ENCODE assay signal across 20 mouse cellular contexts in genomic region chr3:68977696-68978095, GRCm38 (mm10). TPM values are rescaled to one million over a fixed set of nuclear protein-coding genes. Genes with fewer than 3 reads are reported as not detected.
DNase-seq lines count a peak whose midpoint lies in the region; ATAC-seq and TF ChIP-seq lines count a peak whose summit lies in the region.
"Had no signal": no experiment of that assay in that cellular context is flagged by ENCODE, and none has a peak within 500 bp of the region (broad histone marks: within the 10 kb centered on the region; RNA-seq: fewer than 3 reads in every experiment).

No protein-coding gene starts in this region.

- DNase-seq in CD4-positive, CD25-positive, alpha-beta regulatory T cell, adult 2 months (ENCODE audit: low read depth, low spot score): peak; percentile 30
- DNase-seq in spleen, adult 2 months (ENCODE audit: low read depth in 1 of 2, low spot score in 2 of 2): no peak
- no peak for DNase-seq in spleen, postnatal 4 days (ENCODE audit: low spot score in 2 of 2)
- DNase-seq in 416B (ENCODE audit: low read depth): peak; percentile 46
- no peak for DNase-seq in left cerebral cortex, postnatal 14 days (ENCODE audit: low spot score in 2 of 2)
- DNase-seq: adrenal gland, postnatal 10 days; cerebellum, adult 11 months; cerebellum, adult 8-10 months; cerebellum, postnatal 14 days; gastrocnemius, postnatal 10 days; heart, adult 2 months had no signal

- peak overlapping the region; percentile 15; the same call in 1 of the 2 replicates for H3K27ac ChIP-seq in spleen, adult 2 months (ENCODE audit: insufficient read depth, low read length)
- H3K27ac ChIP-seq: embryonic facial prominence, embryonic 12.5 days; forebrain, embryonic 12.5 days; heart, adult 2 months; hindbrain, embryonic 12.5 days had no signal

- 74% methylated on average over 4 of the region's 4 CpGs for WGBS in spleen, adult 2 months

- ATAC-seq in CD4-positive, CD25-positive, alpha-beta regulatory T cell, adult 4 months: no peak
- peak; percentile 61 to 69 for ATAC-seq in hematopoietic stem cell, adult 5-6 weeks (replicated peaks in 1 of 2; ENCODE audit: insufficient read depth in 1 of 2, low FRiP score in 2 of 2, low TSS enrichment in 1 of 2, low read depth in 1 of 2, poor library complexity in 2 of 2, severe bottlenecking in 2 of 2)
- ATAC-seq: forebrain, embryonic 16.5 days; hindbrain, embryonic 16.5 days; inflammation-experienced regulatory T-cells, adult 6 months had no signal

- no peak for TF ChIP-seq POLR2A in spleen, adult 2 months (IDR thresholded peaks at IDR 0.05; ENCODE audit: low read depth, low read length)

- intact Hi-C loops in left cerebral cortex, postnatal 14 days (cut with DNase I): no loop called here

- H3K36me3 ChIP-seq in spleen, adult 2 months (ENCODE audit: control insufficient read depth, insufficient read depth, low read length): no peaks in the 10 kb centered on the region
- H3K36me3 ChIP-seq: embryonic facial prominence, embryonic 12.5 days; forebrain, embryonic 12.5 days had no signal

- no peak overlapping the region for H3K4me3 ChIP-seq in spleen, adult 2 months (ENCODE audit: extremely low read depth, insufficient read depth, insufficient read length)
- H3K4me3 ChIP-seq: embryonic facial prominence, embryonic 12.5 days; forebrain, embryonic 12.5 days; heart, adult 2 months; heart, embryonic 12.5 days; hindbrain, embryonic 12.5 days had no signal

- H3K4me1 ChIP-seq in spleen, adult 2 months (ENCODE audit: control insufficient read depth, insufficient read depth, insufficient read length): peaks cover 16% of the 10 kb centered on the region
- H3K4me1 ChIP-seq: forebrain, embryonic 12.5 days; hindbrain, embryonic 12.5 days had no signal

- no peaks in the 10 kb centered on the region for H3K27me3 ChIP-seq in spleen, adult 2 months (ENCODE audit: control insufficient read depth, insufficient read depth, low read length)
- H3K27me3 ChIP-seq: forebrain, embryonic 12.5 days; heart, embryonic 12.5 days; hindbrain, embryonic 12.5 days had no signal

- TF ChIP-seq CTCF in spleen, adult 2 months (IDR thresholded peaks at IDR 0.05; ENCODE audit: extremely low read depth, insufficient read depth, insufficient read length, insufficient replicate concordance): no peak

RNA-seq across cellular contexts. Expression of gene Ift80, which starts 26.7 kb away (rescaled TPM):
- 100 to 1,000 TPM; 165 to 175 TPM for polyA plus RNA-seq in CD4-positive, CD25-positive, alpha-beta regulatory T cell, adult 4 months (2017; shearing (Covaris generic))
- polyA plus RNA-seq in spleen, adult 2 months (2012; rRNA removed): 2.6 and 3.1 TPM in 2 replicates
- 33.7 and 36.8 TPM in 2 replicates for total RNA-seq in hematopoietic stem cell, adult 5-6 weeks (2017)
- total RNA-seq in left cerebral cortex, postnatal 14 days (2021): 10 to 100 TPM; 17.6 to 17.7 TPM

RNA-seq across cellular contexts. Expression of gene Smc4, which starts 26.8 kb away (rescaled TPM):
- polyA plus RNA-seq in CD4-positive, CD25-positive, alpha-beta regulatory T cell, adult 4 months (2017; shearing (Covaris generic)): 100 to 1,000 TPM; 450 to 528 TPM
- 10.8 and 15.6 TPM in 2 replicates for polyA plus RNA-seq in spleen, adult 2 months (2012; rRNA removed)
- total RNA-seq in hematopoietic stem cell, adult 5-6 weeks (2017): 470 and 545 TPM in 2 replicates
- 1 to 10 TPM; 6.4 to 8.2 TPM for total RNA-seq in left cerebral cortex, postnatal 14 days (2021)

Comparison
In these comparisons a context has a peak if more than half of its experiments do, and no peak if none do; other contexts are left out.
1. DNase-seq: peak in CD4-positive, CD25-positive, alpha-beta regulatory T cell, adult 2 months (single experiment) and 416B (single experiment); none in spleen, adult 2 months (0 of 2), spleen, postnatal 4 days (0 of 2) and left cerebral cortex, postnatal 14 days (0 of 2).
2. RNA of gene Smc4, which starts 26.8 kb away (total RNA-seq): 470 to 545 TPM in hematopoietic stem cell, adult 5-6 weeks; 6.4 to 8.2 TPM in left cerebral cortex, postnatal 14 days; every median in the first group is over 10 times any median in the second.